ENCODE assay signal across 13 mouse cellular contexts in genomic region chr16:73760921-73761320, GRCm38 (mm10).
"Had no signal": no experiment of that assay in that cellular context is flagged by ENCODE, and none has a peak within 500 bp of the region (broad histone marks: within the 10 kb centered on the region; RNA-seq: fewer than 3 reads in every experiment).

No protein-coding gene starts in this region.

- H3K27ac ChIP-seq: left cerebral cortex, adult 2 months; limb, embryonic 10.5 days; liver, embryonic 15.5 days; neural tube, embryonic 12.5 days had no signal

- H3K9me3 ChIP-seq: limb, embryonic 10.5 days; liver, embryonic 15.5 days; neural tube, embryonic 12.5 days had no signal

- H3K4me3 ChIP-seq: left cerebral cortex, adult 2 months; limb, embryonic 10.5 days; liver, embryonic 15.5 days; neural tube, embryonic 12.5 days had no signal

- H3K27me3 ChIP-seq: liver, embryonic 15.5 days; neural tube, embryonic 12.5 days had no signal

- H3K4me1 ChIP-seq: limb, embryonic 10.5 days; liver, embryonic 15.5 days; neural tube, embryonic 12.5 days had no signal

- DNase-seq: kidney, adult 8-10 months; kidney, postnatal 25 days; lung, adult 2 months; lung, postnatal 36 days; right cerebral cortex, adult 18-20 months; right cerebral cortex, postnatal 25 days; thymus, postnatal 4 days had no signal

- ATAC-seq: lung, postnatal 0 days had no signal

- H3K36me3 ChIP-seq: limb, embryonic 10.5 days; liver, embryonic 15.5 days; neural tube, embryonic 12.5 days had no signal

- H3K4me2 ChIP-seq: liver, embryonic 11.5 days; liver, embryonic 15.5 days; neural tube, embryonic 12.5 days had no signal

- H3K9ac ChIP-seq: liver, embryonic 15.5 days; neural tube, embryonic 12.5 days had no signal
